Mouse (Mus musculus) heart, embryonic 14.5 days (tissue): ENCODE measurements around the gene Gm17428. TPM values are rescaled to one million over a fixed set of nuclear protein-coding genes. Genes with fewer than 3 reads are reported as not detected.
"Not testable (repeated sequence)": the region's sequence is repeated elsewhere in the genome, so short reads cannot be mapped to it uniquely, and the experiment has no call there.

Source experiments
- ATAC-seq: fragments of 200-750 bp; cut with Nextera tagmentation; 2 replicates; pipeline ENCODE4 v1.8.0; 2017; ENCODE audit warnings: low read depth, moderate TSS enrichment; ENCODE audit not compliant: insufficient number of reproducible peaks, insufficient read depth, low FRiP score
- H3K27ac ChIP-seq, 2 experiments: fragments of 200-500 bp in 1 of 2; fragments of 300-500 bp in 1 of 2; sonication (generic) in 1 of 2; replicated peaks in 1 of 2; 2 replicates each; pipeline ENCODE4 v1.5.1; 2012 to 2014; ENCODE audit warnings: low read depth in 2 of 2, low read length in 2 of 2, control low read depth in 1 of 2, mild to moderate bottlenecking in 1 of 2, mixed read lengths in 1 of 2; ENCODE audit not compliant: control insufficient read depth in 1 of 2, insufficient read depth in 1 of 2
- H3K27me3 ChIP-seq: fragments of 300-500 bp; sonication (generic); 2 replicates; pipeline ENCODE4 v1.6.1; 2014; ENCODE audit warnings: mild to moderate bottlenecking, low read length, control low read depth; ENCODE audit not compliant: control insufficient read depth, insufficient read depth
- H3K36me3 ChIP-seq: fragments of 300-500 bp; sonication (generic); 2 replicates; pipeline ENCODE4 v1.6.1; 2014; ENCODE audit warnings: mild to moderate bottlenecking, control low read depth, low read length, mixed read lengths; ENCODE audit not compliant: control insufficient read depth, insufficient read depth
- H3K4me1 ChIP-seq, 2 experiments: fragments of 200-500 bp in 1 of 2; fragments of 300-500 bp in 1 of 2; sonication (generic) in 1 of 2; 2 replicates each; pipeline ENCODE4 v1.6.1; 2012 to 2014; ENCODE audit warnings: low read length in 2 of 2, control low read depth in 1 of 2, mixed read lengths in 1 of 2; ENCODE audit not compliant: control insufficient read depth in 2 of 2, insufficient read depth in 2 of 2
- H3K4me2 ChIP-seq: fragments of 300-500 bp; sonication (generic); 2 replicates; pipeline ENCODE4 v1.6.1; 2014; ENCODE audit warnings: mild to moderate bottlenecking, low read length
- H3K4me3 ChIP-seq, 2 experiments: fragments of 200-500 bp in 1 of 2; fragments of 300-500 bp in 1 of 2; sonication (generic) in 1 of 2; 2 replicates each; pipeline ENCODE4 v1.5.1; 2012 to 2014; ENCODE audit warnings: low read length in 2 of 2, mild to moderate bottlenecking in 2 of 2, control low read depth in 1 of 2, low read depth in 1 of 2, moderate library complexity in 1 of 2; ENCODE audit not compliant: control insufficient read depth in 1 of 2, insufficient read depth in 1 of 2
- H3K9ac ChIP-seq: fragments of 300-500 bp; sonication (generic); 2 replicates; pipeline ENCODE4 v1.6.1; 2014; ENCODE audit warnings: mild to moderate bottlenecking, low read length
- H3K9me3 ChIP-seq: fragments of 300-500 bp; sonication (generic); 2 replicates; pipeline ENCODE4 v1.6.1; 2016; ENCODE audit warnings: low read length, control low read depth; ENCODE audit not compliant: control insufficient read depth
- WGBS: fragments of 180-500 bp; shearing (Covaris S2); extraction: QIAGEN DNeasy Blood & Tissue Kit; methylation state at CpG from one replicate; pipeline ENCODE4 v1.1.7; 2014; 5-methylcytosine and 5-hydroxymethylcytosine counted together
- polyA plus RNA-seq: library from polyadenylated mRNA; unstranded; fragments of >200 nt; fragmentation: Nextera tagmentation; extraction: Ambion mirVana; gene quantifications from 2 replicates; pipeline ENCODE4 v1.2.1, GENCODE M21; 2014

Gm17428 gene
- polyA plus RNA-seq, 1 experiment from 2014 or later: not detected

- Histone ChIP-seq H3K4me2 (no peak overlapping the region), H3K9me3 (no peaks in the 10 kb centered on the region), H3K4me3 (no peak overlapping the region), H3K36me3 (peaks cover 95% of the 10 kb centered on the region), H3K9ac (no peak overlapping the region), H3K27me3 (no peaks in the 10 kb centered on the region), H3K27ac (0 out of 4 replicates have a peak overlapping the region, but pooled peaks of 1 of the 2 experiments have one; percentile 19), H3K4me1 (peaks cover 0 to 3% of the 10 kb centered on the region in 2 experiments; a peak in 1 of 4 replicates)
- 88% methylated on average over 7 of the region's 7 CpGs for WGBS
- no peak for ATAC-seq
These were observed 32.8 kb upstream of the Gm17428 start for GRCm38 (mm10) chr14:54943971-54944370.

- no peak overlapping the region for H3K4me3 ChIP-seq
- H3K36me3 ChIP-seq: peaks cover 100% of the 10 kb centered on the region
- H3K27me3 ChIP-seq: no peaks in the 10 kb centered on the region
- no peak for ATAC-seq
- H3K4me1 ChIP-seq: peaks cover 2 to 3% of the 10 kb centered on the region in 2 experiments; a peak in 1 of 4 replicates
- no peak overlapping the region for H3K9ac ChIP-seq
- H3K9me3 ChIP-seq: no peaks in the 10 kb centered on the region
- no peak overlapping the region for H3K4me2 ChIP-seq
- 62% methylated on average over 2 of the region's 2 CpGs for WGBS
- H3K27ac ChIP-seq: no peak overlapping the region
These were observed 31.8 kb upstream of the Gm17428 start for GRCm38 (mm10) chr14:54944939-54945338.

GRCm38 (mm10) chr14:54945975-54946704, 30.6 kb upstream of the Gm17428 start:
- ATAC-seq: no peak
- Histone ChIP-seq H3K27me3 (no peaks in the 10 kb centered on the region), H3K4me3 (no peak overlapping the region), H3K36me3 (peaks cover 100% of the 10 kb centered on the region), H3K9me3 (no peaks in the 10 kb centered on the region), H3K27ac (0 out of 4 replicates have a peak overlapping the region, but pooled peaks of 1 of the 2 experiments have one; percentile 14), H3K9ac (no peak overlapping the region), H3K4me2 (no peak overlapping the region), H3K4me1 (peaks cover 2 to 3% of the 10 kb centered on the region in 2 experiments; a peak in 1 of 4 replicates)
- WGBS: 34% methylated on average over 19 of the region's 19 CpGs

GRCm38 (mm10) chr14:54947008-54947407, 29.7 kb upstream of the Gm17428 start:
- H3K9ac ChIP-seq, H3K27me3 ChIP-seq, H3K9me3 ChIP-seq, H3K4me3 ChIP-seq, H3K4me2 ChIP-seq, ATAC-seq, H3K4me1 ChIP-seq, H3K27ac ChIP-seq: not testable (repeated sequence)
- WGBS: 85% methylated on average over 11 of the region's 11 CpGs
- peaks cover 100% of the 10 kb centered on the region for H3K36me3 ChIP-seq

DNA sequence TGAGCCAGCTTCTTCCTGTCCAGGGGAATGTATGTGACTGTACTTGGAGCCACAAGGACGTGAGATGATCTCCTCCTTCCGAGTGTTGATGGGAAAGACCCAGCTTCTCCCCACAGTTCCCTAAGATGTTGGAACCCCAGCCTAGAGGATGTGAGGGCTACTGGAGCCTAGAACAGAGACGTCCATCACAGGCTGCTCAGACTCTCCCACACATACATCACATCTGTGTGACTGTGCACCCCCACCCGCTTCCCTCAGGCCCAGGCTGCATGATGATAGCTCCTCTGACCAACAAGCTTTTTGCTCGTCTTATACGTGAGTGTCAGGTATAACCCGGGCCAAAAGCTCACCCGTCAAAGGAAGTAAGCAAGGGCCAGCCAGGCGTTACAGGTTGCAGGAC, 28.0 kb upstream of the Gm17428 start:
- Histone ChIP-seq H3K4me1 (peaks cover 2 to 3% of the 10 kb centered on the region in 2 experiments; a peak in 1 of 4 replicates), H3K9ac (no peak overlapping the region), H3K27me3 (no peaks in the 10 kb centered on the region), H3K27ac (no peak overlapping the region), H3K4me3 (no peak overlapping the region), H3K9me3 (no peaks in the 10 kb centered on the region), H3K4me2 (no peak overlapping the region), H3K36me3 (peaks cover 100% of the 10 kb centered on the region)
- 66% methylated on average over 9 of the region's 9 CpGs for WGBS
- ATAC-seq: no peak

GRCm38 (mm10) chr14:54950493-54950892, 26.2 kb upstream of the Gm17428 start:
- Histone ChIP-seq H3K4me1 (peaks cover 2 to 3% of the 10 kb centered on the region in 2 experiments; a peak in 1 of 4 replicates), H3K4me2 (no peak overlapping the region), H3K9me3 (no peaks in the 10 kb centered on the region), H3K9ac (no peak overlapping the region), H3K4me3 (no peak overlapping the region), H3K36me3 (peaks cover 100% of the 10 kb centered on the region), H3K27ac (no peak overlapping the region), H3K27me3 (no peaks in the 10 kb centered on the region)
- 48% methylated on average over 12 of the region's 12 CpGs for WGBS
- ATAC-seq: no peak

DNA sequence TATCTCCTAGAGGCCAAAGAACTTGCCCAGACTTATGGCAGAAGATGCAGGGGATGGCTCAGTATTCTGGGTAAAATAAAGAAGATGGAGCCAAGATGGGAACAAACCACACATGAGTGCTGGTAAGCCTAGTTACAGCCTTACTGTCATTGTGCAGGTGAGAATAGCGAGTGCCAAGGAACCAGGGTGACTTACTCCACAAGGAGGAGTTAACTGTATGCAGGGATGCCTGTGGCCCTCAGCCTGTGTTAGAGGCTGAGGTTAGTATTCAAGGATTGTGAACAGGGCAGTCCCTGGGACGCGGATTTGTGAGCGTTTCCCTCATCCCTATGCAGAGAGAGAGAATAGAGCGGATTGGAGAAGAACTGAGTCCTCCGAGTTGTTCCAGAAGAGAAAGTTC, 25.1 kb upstream of the Gm17428 start:
- Histone ChIP-seq H3K36me3 (peaks cover 99% of the 10 kb centered on the region), H3K4me1 (peaks cover 2 to 3% of the 10 kb centered on the region in 2 experiments; a peak in 1 of 4 replicates), H3K4me3 (no peak overlapping the region), H3K27me3 (no peaks in the 10 kb centered on the region), H3K9me3 (no peaks in the 10 kb centered on the region), H3K27ac (no peak overlapping the region), H3K9ac (no peak overlapping the region), H3K4me2 (no peak overlapping the region)
- ATAC-seq: no peak
- WGBS: 75% methylated on average over 6 of the region's 6 CpGs
